Mouse (Mus musculus): Measurements from ENCODE around the gene Gpi1.
A peak's percentile ranks its signal among the peaks of the same experiment; 100 is the strongest.
"Not testable (repeated sequence)": the region's sequence is repeated elsewhere in the genome, so short reads cannot be mapped to it uniquely, and the experiment has no call there.

Gpi1 gene

GRCm38 (mm10) chr7:34229691-34230111 lies 435 bp downstream of the Gpi1 start:
- peak; percentile 75 for DNase-seq (ENCODE audit: low read depth, low spot score)

GRCm38 (mm10) chr7:34229153-34229552 lies 983 bp downstream of the Gpi1 start:
- peak; percentile 37 for DNase-seq (ENCODE audit: low read depth, low spot score)

- no peak for DNase-seq (ENCODE audit: low read depth, low spot score)
Observed at GRCm38 (mm10) chr7:34228641-34229040, 1.5 kb downstream of the Gpi1 start.

GRCm38 (mm10) chr7:34226846-34227245 lies 3.3 kb downstream of the Gpi1 start:
- no peak for DNase-seq (ENCODE audit: low read depth, low spot score)

- no peak for DNase-seq (ENCODE audit: low read depth, low spot score)
Observed at GRCm38 (mm10) chr7:34226086-34226485, 4.0 kb downstream of the Gpi1 start.

- DNase-seq (ENCODE audit: low read depth, low spot score), result no peak
Observed at GRCm38 (mm10) chr7:34224308-34224707, 5.8 kb downstream of the Gpi1 start.

- DNase-seq (ENCODE audit: low read depth, low spot score), result peak; percentile 47
Observed at GRCm38 (mm10) chr7:34222340-34222739, 7.8 kb downstream of the Gpi1 start.

- no peak for DNase-seq (ENCODE audit: low read depth, low spot score)
Observed at GRCm38 (mm10) chr7:34221594-34222250, 8.4 kb downstream of the Gpi1 start.

GRCm38 (mm10) chr7:34218496-34218895 lies 11.6 kb downstream of the Gpi1 start:
- DNase-seq (ENCODE audit: low read depth, low spot score), result no peak

- no peak for DNase-seq (ENCODE audit: low read depth, low spot score)
Observed at GRCm38 (mm10) chr7:34216474-34216873, 13.7 kb downstream of the Gpi1 start.

- DNase-seq (ENCODE audit: low read depth, low spot score), result no peak
Observed at GRCm38 (mm10) chr7:34215481-34215880, 14.7 kb downstream of the Gpi1 start.

- no peak for DNase-seq (ENCODE audit: low read depth, low spot score)
Observed at GRCm38 (mm10) chr7:34214644-34215043, 15.5 kb downstream of the Gpi1 start.

- no peak for DNase-seq (ENCODE audit: low read depth, low spot score)
Observed at GRCm38 (mm10) chr7:34213281-34213680, 16.9 kb downstream of the Gpi1 start.

GRCm38 (mm10) chr7:34208027-34208745 lies 21.9 kb downstream of the Gpi1 start:
- DNase-seq (ENCODE audit: low read depth, low spot score), result peak; percentile 63

- DNase-seq (ENCODE audit: low read depth, low spot score), result peak; percentile 56
Observed at GRCm38 (mm10) chr7:34206331-34206730, 23.8 kb downstream of the Gpi1 start.

- DNase-seq (ENCODE audit: low read depth, low spot score), result not testable (repeated sequence)
Observed at GRCm38 (mm10) chr7:34202147-34202546, 28.0 kb downstream of the Gpi1 start.

- DNase-seq (ENCODE audit: low read depth, low spot score), result no peak
Observed at GRCm38 (mm10) chr7:34200829-34201228, 29.3 kb downstream of the Gpi1 start.

- peak; percentile 90 for DNase-seq (ENCODE audit: low read depth, low spot score)
Observed at GRCm38 (mm10) chr7:34198346-34198745, 31.8 kb downstream of the Gpi1 start.

GRCm38 (mm10) chr7:34196132-34197128 lies 33.7 kb downstream of the Gpi1 start, which contains the start of gene Pdcd2l:
Pdcd2l (minus strand) TSS chr7:34196661.
- DNase-seq (ENCODE audit: low read depth, low spot score), result peak; percentile 92

- peak; percentile 71 for DNase-seq (ENCODE audit: low read depth, low spot score)
Observed at GRCm38 (mm10) chr7:34195632-34196031, 34.5 kb downstream of the Gpi1 start.

- no peak for DNase-seq (ENCODE audit: low read depth, low spot score)
Observed at GRCm38 (mm10) chr7:34192825-34193224, 37.3 kb downstream of the Gpi1 start.
